Mouse (Mus musculus) lung, adult 2 months (tissue): Measurements from ENCODE around the gene Cyb561d2.

Source experiments
- CTCF ChIP-seq: fragments of 200-500 bp; IDR thresholded peaks from 2 replicates; pipeline ENCODE4 v1.5.1; 2011; ENCODE audit warnings: mild to moderate bottlenecking, low read length, control low read depth; ENCODE audit not compliant: insufficient read depth
- POLR2A ChIP-seq: fragments of 200-500 bp; IDR thresholded peaks from 2 replicates; pipeline ENCODE4 v1.6.1; 2011; ENCODE audit warnings: low read depth, mild to moderate bottlenecking, control low read depth, low read length, borderline replicate concordance; ENCODE audit errors: extremely low read depth

DNA sequence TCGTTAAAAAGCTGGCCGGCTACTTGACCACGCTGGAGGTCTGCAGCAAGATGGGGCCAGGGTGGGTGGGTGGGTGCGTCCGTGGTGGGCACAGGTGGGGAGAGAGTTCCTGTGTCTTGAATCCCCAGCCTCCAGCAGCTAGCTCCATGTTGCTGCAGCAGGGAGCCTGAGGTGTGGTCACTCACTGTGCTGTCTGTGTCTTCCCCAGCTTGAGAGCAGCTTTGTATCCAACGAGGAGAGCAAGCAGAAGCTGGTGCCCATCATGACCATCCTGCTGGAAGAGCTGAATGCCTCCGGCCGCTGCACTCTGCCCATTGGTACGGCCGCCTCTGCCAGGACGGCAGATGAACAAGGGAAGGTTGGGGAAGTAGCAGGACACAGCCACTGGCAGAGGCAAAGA is 1.3 kb upstream of the Cyb561d2 start:
- TF ChIP-seq CTCF (no peak), POLR2A (no peak)
